Comparison of ENCODE assay signal across 25 mouse cellular contexts in genomic region chr12:84951531-84951930, GRCm38 (mm10). TPM values are rescaled to one million over a fixed set of nuclear protein-coding genes. Genes with fewer than 3 reads are reported as not detected.
DNase-seq lines count a peak whose midpoint lies in the region; ATAC-seq and TF ChIP-seq lines count a peak whose summit lies in the region.
"Had no signal": no experiment of that assay in that cellular context is flagged by ENCODE, and none has a peak within 500 bp of the region (broad histone marks: within the 10 kb centered on the region; RNA-seq: fewer than 3 reads in every experiment).

No protein-coding gene starts in this region.

- no peak for ATAC-seq in heart, embryonic 15.5 days (replicated peaks; ENCODE audit: insufficient number of reproducible peaks, insufficient read depth, low FRiP score, low read depth)
- ATAC-seq in liver, postnatal 0 days = no peak
- ATAC-seq: forebrain, embryonic 13.5 days; intestine, postnatal 0 days had no signal

- H3K4me3 ChIP-seq in heart, embryonic 15.5 days = no peak overlapping the region
- no peak overlapping the region for H3K4me3 ChIP-seq in liver, postnatal 0 days (ENCODE audit: low read depth, low read length)
- no peak overlapping the region for H3K4me3 ChIP-seq in brown adipose tissue, adult 24 weeks (ENCODE audit: insufficient read depth, low read depth, low read length)
- no peak overlapping the region for H3K4me3 ChIP-seq in kidney, adult 2 months (ENCODE audit: insufficient read depth, low read depth, low read length)
- H3K4me3 ChIP-seq: forebrain, embryonic 13.5 days; heart, embryonic 12.5 days; liver, embryonic 13.5 days had no signal

- no peak overlapping the region for H3K4me2 ChIP-seq in heart, embryonic 15.5 days
- H3K4me2 ChIP-seq in liver, postnatal 0 days (ENCODE audit: low read depth, low read length) = no peak overlapping the region
- H3K4me2 ChIP-seq: forebrain, embryonic 13.5 days; heart, embryonic 12.5 days; hindbrain, embryonic 14.5 days; liver, embryonic 13.5 days had no signal

- TF ChIP-seq POLR2A in kidney, adult 2 months (IDR thresholded peaks at IDR 0.05; ENCODE audit: low read depth, low read length) = no peak

- no peaks in the 10 kb centered on the region for H3K27me3 ChIP-seq in heart, embryonic 15.5 days
- H3K27me3 ChIP-seq in liver, postnatal 0 days (ENCODE audit: insufficient read depth, low read length) = no peaks in the 10 kb centered on the region
- H3K27me3 ChIP-seq in kidney, adult 2 months (replicated peaks; ENCODE audit: control insufficient read depth, insufficient read depth, low read length) = no peaks in the 10 kb centered on the region
- H3K27me3 ChIP-seq: forebrain, embryonic 13.5 days; heart, embryonic 12.5 days; liver, embryonic 13.5 days had no signal

- H3K9ac ChIP-seq in heart, embryonic 15.5 days = no peak overlapping the region
- no peak overlapping the region for H3K9ac ChIP-seq in liver, postnatal 0 days (replicated peaks)
- H3K9ac ChIP-seq: forebrain, embryonic 13.5 days; heart, embryonic 12.5 days; hindbrain, embryonic 14.5 days; liver, embryonic 13.5 days had no signal

- peaks cover 32% of the 10 kb centered on the region for H3K4me1 ChIP-seq in heart, embryonic 15.5 days (replicated peaks)
- H3K4me1 ChIP-seq in liver, postnatal 0 days (ENCODE audit: insufficient read depth) = peaks cover 10% of the 10 kb centered on the region; the same call in 1 of the 2 replicates
- no peaks in the 10 kb centered on the region for H3K4me1 ChIP-seq in brown adipose tissue, adult 24 weeks (ENCODE audit: control insufficient read depth, insufficient read depth, insufficient read length, low read length)
- H3K4me1 ChIP-seq in kidney, adult 2 months (ENCODE audit: control insufficient read depth, insufficient read depth, low read length) = no peaks in the 10 kb centered on the region
- H3K4me1 ChIP-seq: forebrain, embryonic 13.5 days had no signal

- no peak for TF ChIP-seq EP300 in liver, postnatal 0 days (IDR thresholded peaks at IDR 0.05; ENCODE audit: low read depth)

- no peak for TF ChIP-seq CTCF in liver, postnatal 0 days (IDR thresholded peaks at IDR 0.05; ENCODE audit: low read depth)
- TF ChIP-seq CTCF in kidney, adult 2 months (conservative IDR thresholded peaks at IDR 0.05; ENCODE audit: insufficient read depth, insufficient read length, low read depth, low read length) = no peak

- H3K36me3 ChIP-seq in heart, embryonic 15.5 days = peaks cover 17% of the 10 kb centered on the region; the same call in 1 of the 2 replicates
- peaks cover 30% of the 10 kb centered on the region; the same call in 1 of the 2 replicates for H3K36me3 ChIP-seq in liver, postnatal 0 days (replicated peaks; ENCODE audit: insufficient read depth, low read length)
- peaks cover 2% of the 10 kb centered on the region; the same call in 1 of the 2 replicates for H3K36me3 ChIP-seq in kidney, adult 2 months (ENCODE audit: control insufficient read depth, insufficient read depth, low read length)

- no peaks in the 10 kb centered on the region for H3K9me3 ChIP-seq in heart, embryonic 15.5 days (replicated peaks)
- no peaks in the 10 kb centered on the region for H3K9me3 ChIP-seq in liver, postnatal 0 days (ENCODE audit: low read length)
- H3K9me3 ChIP-seq: forebrain, embryonic 13.5 days; heart, embryonic 12.5 days; liver, embryonic 13.5 days had no signal

- WGBS in heart, embryonic 15.5 days = 69% methylated on average over 8 of the region's 8 CpGs
- WGBS in liver, postnatal 0 days (ENCODE audit: insufficient replicate concordance) = 70% methylated on average over 8 of the region's 8 CpGs
- WGBS in kidney, adult 2 months = 61% methylated on average over 8 of the region's 8 CpGs

- peak overlapping the region; percentile 31; the same call in 1 of the 2 replicates for H3K27ac ChIP-seq in heart, embryonic 15.5 days
- peak overlapping the region; percentile 8; the same call in 1 of the 2 replicates for H3K27ac ChIP-seq in liver, postnatal 0 days (ENCODE audit: low read depth)
- 0 out of 2 replicates have a peak overlapping the region, but pooled peaks have one; percentile 15 for H3K27ac ChIP-seq in brown adipose tissue, adult 24 weeks (replicated peaks; ENCODE audit: low read depth, low read length)
- no peak overlapping the region for H3K27ac ChIP-seq in kidney, adult 2 months (ENCODE audit: insufficient read depth, low read depth, low read length)
- H3K27ac ChIP-seq: forebrain, embryonic 13.5 days; hindbrain, embryonic 14.5 days; liver, embryonic 13.5 days had no signal

- no peak for DNase-seq in heart, adult 8-10 months (ENCODE audit: low spot score)
- no peak for DNase-seq in liver, postnatal 0 days
- no peak for DNase-seq in liver
- peak; percentile 21 for DNase-seq in lung, postnatal 10 days
- DNase-seq in lung, adult 18-20 months = no peak
- DNase-seq in kidney, adult 2 months = no peak
- DNase-seq: adrenal gland, adult 2 months; adrenal gland, postnatal 36 days; cerebellum, adult 11 months; cerebellum, adult 9-10 months; cerebellum, postnatal 36 days; gastrocnemius, postnatal 10 days; kidney, postnatal 14 days; layer of hippocampus, adult 9-11 months; liver, embryonic 13.5 days; midbrain, embryonic 14.5 days; right cerebral cortex, postnatal 14 days; thymus, adult 18-20 months; thymus, postnatal 25 days had no signal

RNA-seq across cellular contexts. Expression of gene Fcf1, which starts 19.2 kb away (rescaled TPM):
- polyA plus RNA-seq in heart, embryonic 15.5 days (2015; fragmentation: Nextera tagmentation; extraction: Ambion mirVana) = 87.0 and 88.0 TPM in 2 replicates
- 10 to 100 TPM; 36.3 to 41.1 (median 40.7) TPM for total RNA-seq in heart, adult 8-10 months (2022)
- 66.0 and 74.5 TPM in 2 replicates for polyA plus RNA-seq in liver, postnatal 0 days (2015; fragmentation: Nextera tagmentation; extraction: Ambion mirVana)
- polyA plus RNA-seq in brown adipose tissue, adult 24 weeks (2012; ENCODE audit: insufficient read depth, insufficient read length, missing spikeins) = 143 and 155 TPM in 2 replicates
- 41.2 and 52.0 TPM in 2 replicates for polyA plus RNA-seq in kidney, adult 2 months (2012; rRNA removed)

RNA-seq across cellular contexts. Expression of gene Arel1, which starts 19.2 kb away (rescaled TPM):
- 10.4 and 12.7 TPM in 2 replicates for polyA plus RNA-seq in heart, embryonic 15.5 days (2015; fragmentation: Nextera tagmentation; extraction: Ambion mirVana)
- total RNA-seq in heart, adult 8-10 months (2022) = 10 to 100 TPM; 48.3 to 63.3 (median 50.8) TPM
- 5.2 and 6.9 TPM in 2 replicates for polyA plus RNA-seq in liver, postnatal 0 days (2015; fragmentation: Nextera tagmentation; extraction: Ambion mirVana)
- 12.1 and 19.3 TPM in 2 replicates for polyA plus RNA-seq in brown adipose tissue, adult 24 weeks (2012; ENCODE audit: insufficient read depth, insufficient read length, missing spikeins)
- 20.7 and 23.3 TPM in 2 replicates for polyA plus RNA-seq in kidney, adult 2 months (2012; rRNA removed)

RNA-seq across cellular contexts. Expression of gene Ylpm1, which starts 44.6 kb away (rescaled TPM):
- 16.3 and 18.3 TPM in 2 replicates for polyA plus RNA-seq in heart, embryonic 15.5 days (2015; fragmentation: Nextera tagmentation; extraction: Ambion mirVana)
- 10 to 100 TPM; 26.6 to 30.4 (median 29.7) TPM for total RNA-seq in heart, adult 8-10 months (2022)
- 5.4 and 6.2 TPM in 2 replicates for polyA plus RNA-seq in liver, postnatal 0 days (2015; fragmentation: Nextera tagmentation; extraction: Ambion mirVana)
- polyA plus RNA-seq in brown adipose tissue, adult 24 weeks (2012; ENCODE audit: insufficient read depth, insufficient read length, missing spikeins) = 13.4 and 13.5 TPM in 2 replicates
- 10.0 and 12.4 TPM in 2 replicates for polyA plus RNA-seq in kidney, adult 2 months (2012; rRNA removed)
